Mouse (Mus musculus): ENCODE results near the gene Prm1.

Prm1 gene

GRCm38 (mm10) chr16:10783451-10783850 is 22.2 kb downstream of the Prm1 start:
- no peak for DNase-seq (ENCODE audit: extremely low spot score, low read depth, low spot score)

- DNase-seq (ENCODE audit: extremely low spot score, low read depth, low spot score) = no peak
Observed at GRCm38 (mm10) chr16:10783152-10783434, 22.5 kb downstream of the Prm1 start.

GRCm38 (mm10) chr16:10782377-10783151 is 23.1 kb downstream of the Prm1 start:
- DNase-seq (ENCODE audit: extremely low spot score, low read depth, low spot score) = no peak

- no peak for DNase-seq (ENCODE audit: extremely low spot score, low read depth, low spot score)
Observed at GRCm38 (mm10) chr16:10781862-10782371, 23.7 kb downstream of the Prm1 start.

GRCm38 (mm10) chr16:10780631-10781120 is 25.0 kb downstream of the Prm1 start:
- DNase-seq (ENCODE audit: extremely low spot score, low read depth, low spot score) = no peak

GRCm38 (mm10) chr16:10777579-10778160 is 28.0 kb downstream of the Prm1 start:
- DNase-seq (ENCODE audit: extremely low spot score, low read depth, low spot score) = no peak

GRCm38 (mm10) chr16:10776322-10776721 is 29.3 kb downstream of the Prm1 start:
- DNase-seq (ENCODE audit: extremely low spot score, low read depth, low spot score) = no peak

GRCm38 (mm10) chr16:10774726-10775125 is 30.9 kb downstream of the Prm1 start:
- DNase-seq (ENCODE audit: extremely low spot score, low read depth, low spot score) = no peak

GRCm38 (mm10) chr16:10773543-10773942 is 32.1 kb downstream of the Prm1 start:
- no peak for DNase-seq (ENCODE audit: extremely low spot score, low read depth, low spot score)

GRCm38 (mm10) chr16:10771769-10772510 is 33.7 kb downstream of the Prm1 start:
- no peak for DNase-seq (ENCODE audit: extremely low spot score, low read depth, low spot score)

- no peak for DNase-seq (ENCODE audit: extremely low spot score, low read depth, low spot score)
Observed at GRCm38 (mm10) chr16:10770531-10771325, 34.9 kb downstream of the Prm1 start.

GRCm38 (mm10) chr16:10769661-10770060 is 36.0 kb downstream of the Prm1 start:
- DNase-seq (ENCODE audit: extremely low spot score, low read depth, low spot score) = no peak

GRCm38 (mm10) chr16:10768821-10769220 is 36.8 kb downstream of the Prm1 start:
- DNase-seq (ENCODE audit: extremely low spot score, low read depth, low spot score) = no peak

- DNase-seq (ENCODE audit: extremely low spot score, low read depth, low spot score) = peak; percentile 60
Observed at GRCm38 (mm10) chr16:10767158-10767557, 38.5 kb downstream of the Prm1 start.

- DNase-seq (ENCODE audit: extremely low spot score, low read depth, low spot score) = no peak
Observed at GRCm38 (mm10) chr16:10764323-10764722, 41.3 kb downstream of the Prm1 start.

- no peak for DNase-seq (ENCODE audit: extremely low spot score, low read depth, low spot score)
Observed at GRCm38 (mm10) chr16:10763540-10764264, 41.9 kb downstream of the Prm1 start.

- DNase-seq (ENCODE audit: extremely low spot score, low read depth, low spot score) = no peak
Observed at GRCm38 (mm10) chr16:10762569-10763180, 43.0 kb downstream of the Prm1 start.

GRCm38 (mm10) chr16:10761182-10761581 is 44.5 kb downstream of the Prm1 start:
- no peak for DNase-seq (ENCODE audit: extremely low spot score, low read depth, low spot score)

GRCm38 (mm10) chr16:10756168-10756567 is 49.5 kb downstream of the Prm1 start:
- DNase-seq (ENCODE audit: extremely low spot score, low read depth, low spot score) = no peak
